Comparison of ENCODE assay signal across 10 mouse cellular contexts in genomic region chr3:156562796-156563195, GRCm38 (mm10). TPM values are rescaled to one million over a fixed set of nuclear protein-coding genes. Genes with fewer than 3 reads are reported as not detected.
DNase-seq lines count a peak whose midpoint lies in the region; ATAC-seq lines count a peak whose summit lies in the region.
"Had no signal": no experiment of that assay in that cellular context is flagged by ENCODE, and none has a peak within 500 bp of the region (broad histone marks: within the 10 kb centered on the region; RNA-seq: fewer than 3 reads in every experiment).

No protein-coding gene starts in this region.

- no peak for DNase-seq in kidney, adult 9 months
- DNase-seq in hindbrain, embryonic 11.5 days (ENCODE audit: low spot score) = no peak
- DNase-seq in MN1 (ENCODE audit: low spot score) = no peak
- no peak for DNase-seq in gastrocnemius, postnatal 36 days
- DNase-seq in embryo, embryonic 11 days = no peak
- DNase-seq: liver, embryonic 13.5 days had no signal

- ATAC-seq in kidney, embryonic 16.5 days (ENCODE audit: low FRiP score, low TSS enrichment) = peak; percentile 25
- ATAC-seq in embryonic facial prominence, embryonic 13.5 days (ENCODE audit: insufficient number of reproducible peaks, insufficient read depth, low FRiP score, low TSS enrichment, low read depth) = no peak
- no peak for ATAC-seq in hindbrain, embryonic 11.5 days (ENCODE audit: low FRiP score)
- ATAC-seq in midbrain, embryonic 15.5 days (replicated peaks) = no peak

- peaks cover 8% of the 10 kb centered on the region; the same call in 1 of the 2 replicates for H3K4me1 ChIP-seq in kidney, embryonic 16.5 days (ENCODE audit: insufficient read depth, low read length)
- H3K4me1 ChIP-seq in embryonic facial prominence, embryonic 13.5 days = peaks cover 17% of the 10 kb centered on the region
- H3K4me1 ChIP-seq in hindbrain, embryonic 11.5 days (replicated peaks; ENCODE audit: control insufficient read depth, insufficient read depth, low read length) = no peaks in the 10 kb centered on the region
- H3K4me1 ChIP-seq in midbrain, embryonic 15.5 days = peaks cover 22% of the 10 kb centered on the region; the same call in 1 of the 2 replicates
- H3K4me1 ChIP-seq: liver, embryonic 13.5 days had no signal

- intact Hi-C loops in gastrocnemius, postnatal 36 days (cut with DNase I) = no loop called here

- no peaks in the 10 kb centered on the region for H3K9me3 ChIP-seq in kidney, embryonic 16.5 days (ENCODE audit: low read length)
- H3K9me3 ChIP-seq in embryonic facial prominence, embryonic 13.5 days = no peaks in the 10 kb centered on the region
- no peaks in the 10 kb centered on the region for H3K9me3 ChIP-seq in hindbrain, embryonic 11.5 days (ENCODE audit: control insufficient read depth, low read length)
- no peaks in the 10 kb centered on the region for H3K9me3 ChIP-seq in midbrain, embryonic 15.5 days
- H3K9me3 ChIP-seq: liver, embryonic 13.5 days had no signal

- peak overlapping the region; percentile 75 for H3K4me2 ChIP-seq in kidney, embryonic 16.5 days (replicated peaks; ENCODE audit: low read depth, low read length)
- H3K4me2 ChIP-seq in embryonic facial prominence, embryonic 13.5 days = peak overlapping the region; percentile 89
- peak overlapping the region; percentile 89 for H3K4me2 ChIP-seq in hindbrain, embryonic 11.5 days (replicated peaks; ENCODE audit: low read depth, low read length)
- peak overlapping the region; percentile 71 for H3K4me2 ChIP-seq in midbrain, embryonic 15.5 days

- no peaks in the 10 kb centered on the region for H3K36me3 ChIP-seq in kidney, embryonic 16.5 days (ENCODE audit: insufficient read depth, low read length)
- H3K36me3 ChIP-seq in embryonic facial prominence, embryonic 13.5 days = no peaks in the 10 kb centered on the region
- H3K36me3 ChIP-seq in hindbrain, embryonic 11.5 days (ENCODE audit: control insufficient read depth, insufficient read depth, low read length) = no peaks in the 10 kb centered on the region
- no peaks in the 10 kb centered on the region for H3K36me3 ChIP-seq in midbrain, embryonic 15.5 days (replicated peaks)
- H3K36me3 ChIP-seq: liver, embryonic 13.5 days had no signal

- H3K9ac ChIP-seq in kidney, embryonic 16.5 days (replicated peaks; ENCODE audit: low read length) = peak overlapping the region; percentile 73
- peak overlapping the region; percentile 75; the same call in 1 of the 2 replicates for H3K9ac ChIP-seq in embryonic facial prominence, embryonic 13.5 days
- peak overlapping the region; percentile 66 for H3K9ac ChIP-seq in hindbrain, embryonic 11.5 days (ENCODE audit: low read depth, low read length)
- peak overlapping the region; percentile 82 for H3K9ac ChIP-seq in midbrain, embryonic 15.5 days
- H3K9ac ChIP-seq: liver, embryonic 13.5 days had no signal

- H3K4me3 ChIP-seq in kidney, embryonic 16.5 days (ENCODE audit: low read length) = peak overlapping the region; percentile 65
- peak overlapping the region; percentile 69 for H3K4me3 ChIP-seq in embryonic facial prominence, embryonic 13.5 days
- peak overlapping the region; percentile 60 for H3K4me3 ChIP-seq in hindbrain, embryonic 11.5 days (ENCODE audit: low read depth, low read length)
- peak overlapping the region; percentile 68 for H3K4me3 ChIP-seq in midbrain, embryonic 15.5 days

- no peak overlapping the region for H3K27ac ChIP-seq in kidney, embryonic 16.5 days (ENCODE audit: low read length)
- no peak overlapping the region for H3K27ac ChIP-seq in embryonic facial prominence, embryonic 13.5 days
- H3K27ac ChIP-seq in hindbrain, embryonic 11.5 days (ENCODE audit: low read depth, low read length) = no peak overlapping the region
- peak overlapping the region; percentile 98 for H3K27ac ChIP-seq in midbrain, embryonic 15.5 days
- H3K27ac ChIP-seq: liver, embryonic 13.5 days had no signal

- WGBS in kidney, embryonic 16.5 days = 7% methylated on average over 2 of the region's 2 CpGs
- 25% methylated on average over 2 of the region's 2 CpGs for WGBS in embryonic facial prominence, embryonic 13.5 days
- 35% methylated on average over 2 of the region's 2 CpGs for WGBS in hindbrain, embryonic 11.5 days
- WGBS in midbrain, embryonic 15.5 days = 17% methylated on average over 2 of the region's 2 CpGs

- peaks cover 28% of the 10 kb centered on the region for H3K27me3 ChIP-seq in kidney, embryonic 16.5 days (ENCODE audit: insufficient read depth, low read length)
- H3K27me3 ChIP-seq in embryonic facial prominence, embryonic 13.5 days = peaks cover 43% of the 10 kb centered on the region
- H3K27me3 ChIP-seq in hindbrain, embryonic 11.5 days (ENCODE audit: control insufficient read depth, insufficient read depth, low read length) = 0 out of 2 replicates have a peak, but pooled peaks cover 2% of the 10 kb centered on the region
- no peaks in the 10 kb centered on the region for H3K27me3 ChIP-seq in midbrain, embryonic 15.5 days (replicated peaks)

RNA-seq across cellular contexts. Expression of gene Negr1, which starts 1.2 kb away (rescaled TPM):
- polyA plus RNA-seq in kidney, embryonic 16.5 days (2015; fragmentation: Nextera tagmentation; extraction: Ambion mirVana) = 7.3 and 9.8 TPM in 2 replicates
- 5.1 and 6.8 TPM in 2 replicates for polyA plus RNA-seq in embryonic facial prominence, embryonic 13.5 days (2015; fragmentation: Nextera tagmentation; extraction: Ambion mirVana)
- 6.1 and 7.7 TPM in 2 replicates for polyA plus RNA-seq in hindbrain, embryonic 11.5 days (2014; fragmentation: Nextera tagmentation; extraction: Ambion mirVana)
- 68.8 and 69.4 TPM in 2 replicates for polyA plus RNA-seq in midbrain, embryonic 15.5 days (2015; fragmentation: Nextera tagmentation; extraction: Ambion mirVana)
- total RNA-seq in gastrocnemius, postnatal 36 days (2021) = under 1 TPM; 0.42 to 0.54 TPM
- total RNA-seq: hematopoietic stem cell, adult 5-6 weeks had no signal
